Mouse (Mus musculus) brain, embryonic 18.5 days (tissue): Measurements from ENCODE around the gene 2210407C18Rik.

Source experiments
- DNase-seq: peaks from one replicate; pipeline ENCODE4 v3.0.0-alpha.2; 2012; ENCODE audit warnings: low read depth, low spot score

2210407C18Rik gene

DNA sequence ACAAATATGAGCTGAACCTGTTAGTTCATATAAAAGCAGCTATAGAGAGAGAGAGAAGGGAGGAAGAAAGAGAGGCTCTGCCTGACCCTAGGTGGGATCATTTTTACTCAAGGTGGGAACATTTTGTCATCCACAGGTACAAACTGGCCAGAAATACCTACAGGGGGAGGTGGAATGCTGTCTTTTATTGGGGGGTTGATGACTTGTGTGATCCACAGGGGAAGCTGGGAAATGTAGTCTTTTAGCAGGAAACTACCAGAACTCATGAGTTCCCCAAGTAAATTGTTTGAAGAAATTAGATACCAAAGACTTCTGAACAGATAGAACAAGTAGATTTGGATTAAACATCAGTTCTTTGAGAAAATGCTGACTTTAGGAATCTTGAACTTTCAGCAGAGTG is 13.8 kb downstream of the 2210407C18Rik start:
- no peak for DNase-seq

DNA sequence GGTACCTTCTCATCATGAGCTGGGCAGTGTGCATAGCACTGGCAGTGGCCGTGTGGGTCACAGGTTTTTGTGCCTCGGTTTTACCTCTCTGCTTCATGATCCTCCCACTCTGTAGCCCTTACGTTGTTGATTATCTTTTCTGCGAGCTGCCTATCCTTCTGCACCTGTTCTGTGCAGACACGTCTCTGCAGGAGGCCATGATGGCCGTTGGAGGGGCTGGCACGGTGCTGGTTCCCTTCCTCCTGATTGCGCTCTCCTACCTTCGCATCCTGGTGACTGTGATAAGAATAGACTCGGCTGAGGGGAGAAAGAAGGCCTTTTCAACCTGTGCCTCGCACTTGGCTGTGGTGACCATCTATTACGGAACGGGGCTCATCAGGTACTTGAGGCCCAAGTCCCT is 18.0 kb downstream of the 2210407C18Rik start:
- no peak for DNase-seq

DNA sequence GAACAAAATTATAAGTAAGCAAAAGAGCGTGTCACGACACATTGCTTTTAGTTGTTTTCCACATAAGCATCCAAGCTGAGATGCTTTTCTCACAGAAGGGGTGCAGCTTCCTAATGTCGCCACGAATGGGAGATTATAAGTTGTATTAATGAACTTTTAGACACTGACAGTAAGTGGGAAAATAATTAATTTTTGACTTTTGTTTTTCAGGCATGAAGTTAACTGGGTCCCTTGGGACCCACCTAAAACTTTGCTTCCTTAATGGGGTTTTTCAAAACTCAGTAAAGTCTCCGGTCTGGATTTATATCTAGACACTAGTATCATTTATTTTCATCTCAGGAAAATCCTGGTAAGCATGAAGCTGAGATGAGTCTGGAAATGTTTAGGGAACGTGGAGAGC is 21.1 kb downstream of the 2210407C18Rik start, which contains the start of gene Olfr324:
TSS of gene Olfr324 (plus strand) at position 301 of the 400 bp plus-strand sequence.
- no peak for DNase-seq

DNA sequence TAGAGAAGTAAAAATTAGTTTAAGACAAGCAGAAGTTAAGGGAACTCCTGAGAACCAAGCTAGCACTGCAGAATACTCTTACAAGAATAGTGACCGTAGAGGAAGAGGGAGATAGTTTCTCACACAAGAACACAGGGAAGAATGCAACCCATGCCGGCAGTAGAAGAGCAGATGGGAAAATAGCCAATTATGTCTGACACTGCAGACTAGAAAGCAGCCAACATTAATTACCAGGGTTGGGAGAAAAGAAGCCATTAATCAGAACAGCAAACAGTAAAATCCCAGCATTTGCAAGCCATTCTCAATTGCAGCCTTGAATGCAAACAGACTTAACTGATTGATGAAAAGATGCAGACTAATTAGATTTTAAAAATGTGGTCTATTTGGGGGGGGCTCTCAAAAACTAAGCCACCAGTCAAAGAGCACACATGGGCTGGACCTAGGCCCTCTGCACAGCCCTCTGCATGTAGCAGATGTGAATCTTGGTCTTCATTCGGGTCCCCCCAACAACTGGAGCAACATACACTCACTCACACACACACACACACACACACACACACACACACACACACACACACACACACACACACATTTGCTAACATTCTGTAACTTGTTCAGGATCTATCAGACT is 27.1 kb downstream of the 2210407C18Rik start:
- DNase-seq: peak; percentile 24

DNA sequence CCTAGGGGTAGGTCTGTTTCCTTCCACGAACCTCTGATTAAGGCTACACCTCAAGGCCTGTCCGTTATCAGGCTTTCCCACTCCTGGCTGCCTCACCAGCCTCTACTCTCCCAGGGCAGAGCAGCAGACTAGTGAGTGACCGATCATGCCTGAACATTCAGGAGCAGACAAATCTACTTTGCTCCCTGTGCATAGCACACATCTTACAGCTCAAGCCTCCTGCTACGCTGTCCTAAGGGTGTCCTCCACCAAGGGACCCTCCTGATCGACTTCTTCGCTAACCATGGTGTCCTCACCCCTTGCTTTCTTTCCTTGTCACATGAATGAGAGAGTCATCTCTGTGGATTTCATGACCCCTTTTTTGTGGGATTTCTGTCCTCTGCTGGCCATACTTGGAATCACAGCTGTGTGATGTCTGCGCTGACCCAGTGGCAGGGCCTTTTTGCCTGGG is 28.0 kb downstream of the 2210407C18Rik start:
- DNase-seq: no peak

DNA sequence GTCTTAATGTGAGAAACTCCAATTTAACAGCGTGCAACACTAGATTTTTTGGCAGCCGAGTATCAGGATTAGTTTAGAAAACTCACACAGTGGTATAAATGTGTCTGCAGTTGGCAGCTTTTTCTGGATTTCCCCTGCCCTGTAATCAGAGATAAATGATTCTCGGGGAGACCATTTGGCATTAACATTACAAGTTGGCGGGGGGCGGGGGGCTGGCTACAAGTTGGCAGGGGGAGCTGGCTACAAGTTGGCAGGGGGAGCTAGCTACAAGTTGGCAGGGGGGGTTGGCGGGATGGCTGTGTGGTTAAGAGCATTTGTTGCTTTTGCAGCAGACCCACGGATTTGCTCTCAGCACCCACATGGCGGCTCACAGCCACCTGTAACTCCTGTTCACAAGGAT is 37.2 kb downstream of the 2210407C18Rik start:
- peak; percentile 74 for DNase-seq

DNA sequence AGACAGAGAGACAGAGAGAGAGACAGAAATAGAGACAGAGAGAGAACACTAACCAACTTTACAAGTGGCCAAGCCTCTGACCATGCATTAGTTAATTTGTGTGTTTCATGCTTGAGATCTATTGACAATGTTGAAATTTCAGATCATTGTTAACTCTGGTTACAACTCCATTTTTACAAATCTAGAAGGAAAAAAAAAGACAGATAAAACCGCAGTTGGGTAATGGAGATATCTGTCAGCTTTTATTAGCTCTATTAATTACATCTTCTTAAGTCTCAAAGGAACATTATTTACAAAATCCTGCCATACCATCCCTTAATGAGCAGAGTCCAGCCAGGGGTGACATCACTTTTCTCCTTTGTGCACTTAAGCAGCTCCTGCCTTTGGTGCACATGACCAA is 38.4 kb downstream of the 2210407C18Rik start, which contains the start of gene Olfr325:
TSS of gene Olfr325 (plus strand) at position 301 of the 400 bp plus-strand sequence.
- no peak for DNase-seq

DNA sequence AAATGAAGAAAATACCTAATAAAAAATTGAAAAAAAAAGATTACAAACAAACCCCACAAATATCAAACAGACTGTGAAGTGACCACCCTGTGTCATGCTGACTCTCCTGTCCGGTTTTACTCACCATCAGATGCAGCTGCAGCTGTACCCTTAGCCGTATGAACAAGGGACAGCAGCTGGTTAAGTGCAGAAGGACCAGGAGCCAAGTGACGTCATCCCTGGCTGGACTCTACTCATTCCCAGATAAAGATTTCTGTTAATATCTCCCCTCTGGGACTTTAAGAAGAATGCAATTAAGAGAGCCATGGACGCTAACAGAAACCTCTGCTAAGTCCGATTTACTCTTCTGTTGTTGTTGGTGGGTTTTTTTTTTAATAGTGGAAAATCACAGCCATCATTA is 45.5 kb downstream of the 2210407C18Rik start, which contains the start of gene Olfr224:
TSS of gene Olfr224 (minus strand) at position 149 of the 400 bp plus-strand sequence.
- no peak for DNase-seq
